Mouse (Mus musculus): ENCODE results near the gene Syt13. TPM values are rescaled to one million over a fixed set of nuclear protein-coding genes. Genes with fewer than 3 reads are reported as not detected.

The Syt13 gene
- polyA plus RNA-seq, 1 experiment from 2014 or later: 5.2 TPM

GRCm38 (mm10) chr2:92934312-92934982, 19.5 kb downstream of the Syt13 start:
- Histone ChIP-seq H3K9me3 (replicated peaks) (no peaks in the 10 kb centered on the region), H3K27ac (peak overlapping the region; percentile 78), H3K4me1 (peaks cover 55% of the 10 kb centered on the region), H3K4me3 (no peak overlapping the region), H3K27me3 (ENCODE audit: low read depth, poor library complexity, severe bottlenecking) (0 out of 2 replicates have a peak, but pooled peaks cover 3% of the 10 kb centered on the region), H3K36me3 (no peaks in the 10 kb centered on the region)
- WGBS: 25% methylated on average over 10 of the region's 10 CpGs
- peak; percentile 57 for DNase-seq (ENCODE audit: low spot score)

DNA sequence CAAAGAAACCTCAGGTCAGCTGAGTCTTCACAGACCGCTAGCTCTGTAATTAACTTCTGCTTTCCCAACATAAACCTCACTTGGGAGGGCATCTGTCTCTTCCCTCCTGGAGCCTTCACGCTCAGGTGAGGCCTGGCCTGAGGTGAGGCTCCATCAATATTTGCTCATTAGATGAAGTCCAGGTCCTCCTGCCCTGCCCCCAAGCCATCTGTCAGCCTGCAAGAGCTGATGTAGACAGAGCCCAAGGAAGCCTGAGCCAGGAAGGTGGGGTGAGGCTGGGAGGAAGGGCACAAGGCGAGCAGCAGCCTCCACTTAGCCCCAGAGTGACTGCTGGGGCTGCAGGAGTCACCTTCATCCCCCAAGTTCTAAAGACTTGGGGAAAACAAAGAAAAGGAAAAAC, 20.6 kb downstream of the Syt13 start:
- no peak for DNase-seq (ENCODE audit: low spot score)
- no peaks in the 10 kb centered on the region for H3K36me3 ChIP-seq
- no peak overlapping the region for H3K4me3 ChIP-seq
- 0 out of 2 replicates have a peak, but pooled peaks cover 3% of the 10 kb centered on the region for H3K27me3 ChIP-seq (ENCODE audit: low read depth, poor library complexity, severe bottlenecking)
- H3K9me3 ChIP-seq (replicated peaks): no peaks in the 10 kb centered on the region
- 42% methylated on average over 3 of the region's 3 CpGs for WGBS
- H3K4me1 ChIP-seq: peaks cover 55% of the 10 kb centered on the region
- H3K27ac ChIP-seq: peak overlapping the region; percentile 78

DNA sequence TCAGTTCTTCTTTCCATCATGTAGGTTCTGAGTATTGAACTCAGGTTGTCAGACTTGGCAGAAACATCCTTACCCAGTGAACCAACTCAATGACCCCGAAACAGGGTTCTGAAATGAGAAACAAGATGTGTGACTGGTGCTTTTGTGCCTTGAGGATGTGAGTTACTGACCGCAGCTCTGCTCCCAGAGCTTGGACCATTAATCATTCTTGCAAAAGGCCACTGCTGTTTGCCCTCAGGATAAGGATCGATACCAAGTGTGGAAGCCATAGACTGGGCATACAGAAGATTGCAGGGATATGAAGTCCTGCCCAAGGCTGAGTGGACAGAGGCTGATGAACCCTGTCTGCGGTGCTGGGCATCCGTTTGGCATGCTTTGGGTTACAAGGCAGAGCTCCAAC, 23.2 kb downstream of the Syt13 start:
- Histone ChIP-seq H3K27me3 (ENCODE audit: low read depth, poor library complexity, severe bottlenecking) (0 out of 2 replicates have a peak, but pooled peaks cover 3% of the 10 kb centered on the region), H3K27ac (no peak overlapping the region), H3K9me3 (replicated peaks) (no peaks in the 10 kb centered on the region), H3K4me1 (peaks cover 39% of the 10 kb centered on the region), H3K4me3 (no peak overlapping the region), H3K36me3 (no peaks in the 10 kb centered on the region)
- DNase-seq (ENCODE audit: low spot score): no peak
- 83% methylated on average over 5 of the region's 5 CpGs for WGBS

GRCm38 (mm10) chr2:92938827-92939226, 23.9 kb downstream of the Syt13 start:
- H3K9me3 ChIP-seq (replicated peaks): no peaks in the 10 kb centered on the region
- no peak overlapping the region for H3K27ac ChIP-seq
- H3K27me3 ChIP-seq (ENCODE audit: low read depth, poor library complexity, severe bottlenecking): no peaks in the 10 kb centered on the region
- peaks cover 34% of the 10 kb centered on the region for H3K4me1 ChIP-seq
- H3K4me3 ChIP-seq: no peak overlapping the region
- 94% methylated on average over 7 of the region's 7 CpGs for WGBS
- H3K36me3 ChIP-seq: no peaks in the 10 kb centered on the region
- DNase-seq (ENCODE audit: low spot score): no peak

GRCm38 (mm10) chr2:92940963-92941362, 26.1 kb downstream of the Syt13 start:
- Histone ChIP-seq H3K4me1 (peaks cover 15% of the 10 kb centered on the region), H3K27me3 (ENCODE audit: low read depth, poor library complexity, severe bottlenecking) (peaks cover 9% of the 10 kb centered on the region; the same call in 1 of the 2 replicates), H3K36me3 (no peaks in the 10 kb centered on the region), H3K4me3 (no peak overlapping the region), H3K9me3 (replicated peaks) (no peaks in the 10 kb centered on the region), H3K27ac (no peak overlapping the region)
- 86% methylated on average over 9 of the region's 9 CpGs for WGBS
- no peak for DNase-seq (ENCODE audit: low spot score)

GRCm38 (mm10) chr2:92941463-92941862, 26.6 kb downstream of the Syt13 start:
- WGBS: 75% methylated on average over 3 of the region's 3 CpGs
- DNase-seq (ENCODE audit: low spot score): no peak
- Histone ChIP-seq H3K4me1 (peaks cover 11% of the 10 kb centered on the region), H3K27ac (no peak overlapping the region), H3K27me3 (ENCODE audit: low read depth, poor library complexity, severe bottlenecking) (peaks cover 14% of the 10 kb centered on the region; the same call in 1 of the 2 replicates), H3K4me3 (no peak overlapping the region), H3K36me3 (no peaks in the 10 kb centered on the region), H3K9me3 (replicated peaks) (no peaks in the 10 kb centered on the region)

DNA sequence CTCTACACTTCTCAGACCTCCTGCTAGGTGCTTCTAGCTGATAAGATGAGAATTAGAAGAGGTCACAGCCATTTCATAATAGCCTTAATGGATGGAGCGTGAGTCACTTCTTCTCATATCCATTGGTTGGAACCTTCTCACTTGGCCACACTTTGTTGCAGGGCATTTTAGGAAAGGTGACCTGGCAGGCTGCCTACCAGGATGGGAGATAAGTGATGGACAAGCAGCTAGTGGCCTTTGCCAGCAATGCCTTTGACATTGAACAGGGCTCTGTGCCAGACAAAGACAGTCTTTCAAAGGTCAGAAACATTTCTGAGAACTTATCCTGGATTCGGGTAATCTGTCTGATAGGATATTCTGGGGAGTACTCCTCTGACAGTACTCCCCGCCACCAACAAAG, 28.5 kb downstream of the Syt13 start:
- Histone ChIP-seq H3K9me3 (replicated peaks) (no peaks in the 10 kb centered on the region), H3K36me3 (no peaks in the 10 kb centered on the region), H3K27ac (no peak overlapping the region), H3K4me1 (peaks cover 13% of the 10 kb centered on the region), H3K27me3 (ENCODE audit: low read depth, poor library complexity, severe bottlenecking) (peaks cover 22% of the 10 kb centered on the region; the same call in 1 of the 2 replicates), H3K4me3 (no peak overlapping the region)
- no peak for DNase-seq (ENCODE audit: low spot score)
- 93% methylated on average over 3 of the region's 3 CpGs for WGBS

- 90% methylated on average over 3 of the region's 3 CpGs for WGBS
- no peaks in the 10 kb centered on the region for H3K9me3 ChIP-seq (replicated peaks)
- H3K4me3 ChIP-seq: no peak overlapping the region
- peaks cover 22% of the 10 kb centered on the region; the same call in 1 of the 2 replicates for H3K27me3 ChIP-seq (ENCODE audit: low read depth, poor library complexity, severe bottlenecking)
- no peak overlapping the region for H3K27ac ChIP-seq
- no peaks in the 10 kb centered on the region for H3K36me3 ChIP-seq
- no peak for DNase-seq (ENCODE audit: low spot score)
- peaks cover 23% of the 10 kb centered on the region for H3K4me1 ChIP-seq
Measured at GRCm38 (mm10) chr2:92944356-92944755, 29.5 kb downstream of the Syt13 start.

- H3K9me3 ChIP-seq (replicated peaks): no peaks in the 10 kb centered on the region
- whole genome bisulfite sequencing: 94% methylated on average over 11 of the region's 11 CpGs
- no peak for DNase-seq (ENCODE audit: low spot score)
Measured at GRCm38 (mm10) chr2:92945125-92945746, 30.3 kb downstream of the Syt13 start.

GRCm38 (mm10) chr2:92945824-92946598, 31.1 kb downstream of the Syt13 start:
- DNase-seq (ENCODE audit: low spot score): no peak
- peaks cover 22% of the 10 kb centered on the region; the same call in 1 of the 2 replicates for H3K27me3 ChIP-seq (ENCODE audit: low read depth, poor library complexity, severe bottlenecking)
- H3K36me3 ChIP-seq: no peaks in the 10 kb centered on the region
- no peaks in the 10 kb centered on the region for H3K9me3 ChIP-seq (replicated peaks)
- H3K4me3 ChIP-seq: no peak overlapping the region
- H3K4me1 ChIP-seq: peaks cover 29% of the 10 kb centered on the region
- 85% methylated on average over 11 of the region's 11 CpGs for WGBS
- no peak overlapping the region for H3K27ac ChIP-seq

More at GRCm38 (mm10) chr2:92945125-92945746, 30.3 kb downstream of the Syt13 start:
- H3K36me3 ChIP-seq: no peaks in the 10 kb centered on the region
- no peak overlapping the region for H3K27ac ChIP-seq
- H3K4me1 ChIP-seq: peaks cover 29% of the 10 kb centered on the region
- peaks cover 22% of the 10 kb centered on the region; the same call in 1 of the 2 replicates for H3K27me3 ChIP-seq (ENCODE audit: low read depth, poor library complexity, severe bottlenecking)
- no peak overlapping the region for H3K4me3 ChIP-seq

DNA sequence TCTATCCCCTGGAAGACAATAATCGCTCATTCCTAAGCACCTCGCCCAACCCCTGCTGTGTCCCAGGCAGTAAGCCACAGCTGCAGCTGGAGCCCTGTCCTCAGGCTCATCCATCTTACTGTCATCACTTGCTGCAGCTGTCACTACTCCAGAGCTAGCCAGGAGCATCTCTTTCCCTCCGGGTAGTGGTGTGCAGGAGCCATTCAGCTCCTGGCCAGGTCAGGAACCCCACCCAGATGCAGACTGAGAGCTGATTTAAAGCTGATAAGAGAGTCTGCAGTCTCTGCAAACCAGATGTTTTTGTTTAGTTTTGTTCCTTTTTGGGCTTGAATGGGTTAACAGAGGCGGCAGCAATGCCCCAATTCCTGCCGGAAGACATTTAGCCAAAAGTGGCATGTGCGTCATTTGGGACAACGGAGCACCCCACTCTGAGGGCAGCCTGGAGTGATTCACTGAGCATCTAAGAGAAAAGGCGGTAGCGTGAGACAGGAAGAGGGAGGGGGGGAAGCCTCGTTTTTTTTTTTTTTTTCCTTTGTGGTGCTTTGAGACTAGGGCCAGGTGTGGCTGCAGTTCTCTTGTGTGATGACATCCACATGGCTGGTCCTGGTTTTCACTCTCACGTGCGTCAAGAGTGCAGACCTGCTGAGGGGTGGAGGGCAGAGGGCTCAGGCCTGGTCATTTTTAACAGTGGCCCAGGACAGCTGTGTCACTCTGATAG, 33.2 kb downstream of the Syt13 start:
- Histone ChIP-seq H3K36me3 (no peaks in the 10 kb centered on the region), H3K27ac (peak overlapping the region; percentile 10), H3K4me1 (peaks cover 29% of the 10 kb centered on the region), H3K9me3 (replicated peaks) (no peaks in the 10 kb centered on the region), H3K4me3 (peak overlapping the region; percentile 27; the same call in 1 of the 2 replicates), H3K27me3 (ENCODE audit: low read depth, poor library complexity, severe bottlenecking) (peaks cover 22% of the 10 kb centered on the region; the same call in 1 of the 2 replicates)
- WGBS: under 1% methylated on average over 12 of the region's 12 CpGs
- peak; percentile 60 for DNase-seq (ENCODE audit: low spot score)

- H3K4me1 ChIP-seq: peaks cover 29% of the 10 kb centered on the region
- WGBS: 48% methylated on average over 7 of the region's 7 CpGs
- no peak overlapping the region for H3K4me3 ChIP-seq
- H3K36me3 ChIP-seq: no peaks in the 10 kb centered on the region
- peaks cover 27% of the 10 kb centered on the region; the same call in 1 of the 2 replicates for H3K27me3 ChIP-seq (ENCODE audit: low read depth, poor library complexity, severe bottlenecking)
- peak overlapping the region; percentile 10 for H3K27ac ChIP-seq
- no peaks in the 10 kb centered on the region for H3K9me3 ChIP-seq (replicated peaks)
- no peak for DNase-seq (ENCODE audit: low spot score)
Measured at GRCm38 (mm10) chr2:92948699-92949300, 33.9 kb downstream of the Syt13 start.
